Mouse (Mus musculus) layer of hippocampus, adult 2 months (tissue): Measurements from ENCODE around the gene Bcorl1. TPM values are rescaled to one million over a fixed set of nuclear protein-coding genes. Genes with fewer than 3 reads are reported as not detected.
"Not testable (repeated sequence)": the region's sequence is repeated elsewhere in the genome, so short reads cannot be mapped to it uniquely, and the experiment has no call there.

Experiments used
- DNase-seq, 2 experiments: peaks; one replicate each; pipeline ENCODE4 v3.0.0; 2022; ENCODE audit warnings: low spot score in 2 of 2
- H3K27ac ChIP-seq: fragments of 200-600 bp; 2 replicates; pipeline ENCODE4 v1.8.1; 2022
- H3K4me3 ChIP-seq: fragments of 200-600 bp; 2 replicates; pipeline ENCODE4 v1.8.1; 2022; ENCODE audit warnings: mild to moderate bottlenecking
- CTCF ChIP-seq: fragments of 200-600 bp; conservative IDR thresholded peaks from 2 replicates; pipeline ENCODE4 v1.8.1; 2022; ENCODE audit warnings: antibody characterized with exemption, mild to moderate bottlenecking, moderate library complexity
- total RNA-seq, 2 experiments: library from RNA; stranded (reverse); gene quantifications; 2 replicates each; pipeline ENCODE4 v1.2.3; 2021

Bcorl1 gene
- total RNA-seq, 2 experiments from 2014 or later, result 15.0 to 21.0 TPM

- TF ChIP-seq CTCF, result no peak
- H3K27ac ChIP-seq, result no peak overlapping the region
- DNase-seq, result no peak
- no peak overlapping the region for H3K4me3 ChIP-seq
These were observed 73.1 kb downstream of the Bcorl1 start for GRCm38 (mm10) chrX:48414291-48414690.

- TF ChIP-seq CTCF, result no peak
- no peak overlapping the region for H3K27ac ChIP-seq
- H3K4me3 ChIP-seq, result no peak overlapping the region
- no peak for DNase-seq
These were observed 77.3 kb downstream of the Bcorl1 start for GRCm38 (mm10) chrX:48418417-48418816.

- Histone ChIP-seq H3K27ac (no peak overlapping the region), H3K4me3 (no peak overlapping the region)
- TF ChIP-seq CTCF, result peak; percentile 91
- DNase-seq, result peak; percentile 29 to 64
These were observed 81.8 kb downstream of the Bcorl1 start for GRCm38 (mm10) chrX:48422986-48423385.

- DNase-seq, result no peak
- TF ChIP-seq CTCF, result no peak
- Histone ChIP-seq H3K27ac (no peak overlapping the region), H3K4me3 (no peak overlapping the region)
These were observed 82.5 kb downstream of the Bcorl1 start for GRCm38 (mm10) chrX:48423671-48424070.

GRCm38 (mm10) chrX:48424583-48424982 lies 83.4 kb downstream of the Bcorl1 start:
- H3K27ac ChIP-seq, result no peak overlapping the region
- H3K4me3 ChIP-seq, result no peak overlapping the region
- no peak for DNase-seq
- no peak for TF ChIP-seq CTCF

DNA sequence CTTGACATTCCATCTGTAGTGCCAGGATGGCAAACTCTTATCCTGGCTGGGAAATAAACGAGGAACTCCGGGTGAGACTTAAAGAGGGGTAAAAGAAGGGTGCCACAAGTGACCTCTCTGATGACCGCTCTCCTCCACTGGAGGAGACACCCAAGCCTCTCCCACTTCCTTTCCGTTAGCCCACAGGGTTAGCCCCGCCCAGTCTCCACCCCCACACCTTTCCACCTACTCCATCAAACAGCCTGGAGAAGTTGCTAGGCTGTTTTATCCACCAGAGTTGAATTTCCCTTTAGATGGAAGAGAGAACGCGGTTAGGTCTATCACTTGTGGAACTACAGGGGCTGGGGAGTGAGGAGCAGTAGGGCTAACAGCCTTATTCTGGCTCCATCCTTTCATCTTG lies 84.1 kb downstream of the Bcorl1 start:
- TF ChIP-seq CTCF, result no peak
- no peak for DNase-seq
- H3K4me3 ChIP-seq, result no peak overlapping the region
- no peak overlapping the region for H3K27ac ChIP-seq

GRCm38 (mm10) chrX:48428241-48428640 lies 87.1 kb downstream of the Bcorl1 start:
- H3K27ac ChIP-seq, result no peak overlapping the region
- H3K4me3 ChIP-seq, result no peak overlapping the region
- DNase-seq, result no peak
- TF ChIP-seq CTCF, result no peak

GRCm38 (mm10) chrX:48428642-48429041 lies 87.5 kb downstream of the Bcorl1 start:
- Histone ChIP-seq H3K4me3 (no peak overlapping the region), H3K27ac (no peak overlapping the region)
- no peak for TF ChIP-seq CTCF
- DNase-seq, result no peak

GRCm38 (mm10) chrX:48429100-48429499 lies 87.9 kb downstream of the Bcorl1 start:
- DNase-seq, result no peak
- no peak for TF ChIP-seq CTCF

GRCm38 (mm10) chrX:48429538-48429937 lies 88.4 kb downstream of the Bcorl1 start:
- H3K4me3 ChIP-seq, result no peak overlapping the region
- no peak for TF ChIP-seq CTCF
- no peak overlapping the region for H3K27ac ChIP-seq
- no peak for DNase-seq

More at GRCm38 (mm10) chrX:48429100-48429499, 87.9 kb downstream of the Bcorl1 start:
- Histone ChIP-seq H3K4me3 (no peak overlapping the region), H3K27ac (no peak overlapping the region)

DNA sequence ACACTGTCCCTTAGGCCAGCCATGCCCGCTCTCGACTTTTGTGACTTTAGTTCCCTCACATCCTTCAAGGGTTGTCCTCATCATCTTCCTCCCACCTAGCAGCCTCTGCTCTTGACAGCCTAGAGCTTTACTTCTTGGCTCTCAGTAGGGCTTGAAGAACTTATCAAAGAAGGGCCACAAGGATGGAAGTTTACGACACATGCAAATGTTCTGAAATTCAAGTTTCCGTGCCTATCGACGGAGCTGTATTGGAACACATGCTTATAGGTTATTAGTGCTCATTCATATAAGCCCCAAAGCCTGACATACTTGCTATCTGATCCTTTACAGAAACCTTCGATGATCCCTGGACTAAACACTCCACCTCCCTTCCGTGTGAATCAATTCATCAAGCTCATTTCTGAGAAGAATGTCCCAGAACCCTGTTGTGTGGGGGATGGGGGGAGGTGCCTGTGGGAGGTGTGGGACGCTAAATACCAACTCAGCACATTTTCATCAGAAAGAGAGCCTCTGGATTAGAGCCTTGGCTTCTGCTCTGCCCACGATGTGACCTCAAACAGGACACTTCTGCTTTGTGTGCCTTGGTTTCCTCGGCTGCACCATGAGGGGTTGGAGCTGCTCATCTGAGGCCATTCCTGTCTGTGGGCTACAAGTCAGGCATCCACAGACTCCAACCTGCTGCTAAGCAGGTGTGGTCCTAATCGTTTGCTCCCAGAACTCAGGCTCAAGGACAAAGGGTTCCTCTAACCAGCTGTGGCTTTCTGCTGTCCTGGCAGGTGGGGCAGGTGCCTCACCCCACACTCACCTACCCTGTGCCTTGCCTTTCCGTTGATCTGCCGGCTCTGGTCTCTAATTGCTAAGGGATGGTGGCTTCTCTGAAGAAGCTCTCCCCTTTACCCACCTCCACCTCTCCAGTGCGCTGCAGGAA lies 91.7 kb downstream of the Bcorl1 start:
- Histone ChIP-seq H3K4me3 (no peak overlapping the region), H3K27ac (no peak overlapping the region)
- no peak for TF ChIP-seq CTCF
- DNase-seq, result no peak

DNA sequence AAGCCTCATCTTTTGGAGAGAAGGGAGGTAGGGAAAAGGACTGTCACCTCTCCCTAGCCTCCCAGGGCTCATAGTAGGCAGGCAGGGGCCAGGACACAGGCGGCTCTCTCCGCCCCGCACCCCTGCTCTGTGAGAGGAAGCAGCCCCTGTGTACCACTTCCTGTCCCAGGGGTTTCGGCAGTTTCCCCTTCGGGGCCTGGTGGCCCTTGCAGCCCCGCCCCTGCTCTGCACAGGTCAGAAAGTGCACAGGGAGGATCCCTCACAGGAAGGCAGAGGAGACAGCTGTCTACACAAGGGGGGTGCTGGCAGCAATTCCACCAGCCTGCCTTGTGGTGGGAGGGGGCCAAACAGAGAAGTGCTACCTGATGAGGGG lies 92.4 kb downstream of the Bcorl1 start:
- DNase-seq, result no peak
- no peak overlapping the region for H3K4me3 ChIP-seq
- TF ChIP-seq CTCF, result no peak
- no peak overlapping the region for H3K27ac ChIP-seq

- Histone ChIP-seq H3K27ac (no peak overlapping the region), H3K4me3 (no peak overlapping the region)
- no peak for DNase-seq
- TF ChIP-seq CTCF, result no peak
These were observed 93.1 kb downstream of the Bcorl1 start for GRCm38 (mm10) chrX:48434251-48434650.

- Histone ChIP-seq H3K4me3 (no peak overlapping the region), H3K27ac (no peak overlapping the region)
- TF ChIP-seq CTCF, result no peak
- no peak for DNase-seq
These were observed 94.3 kb downstream of the Bcorl1 start for GRCm38 (mm10) chrX:48435477-48435900.

- not testable (repeated sequence) for DNase-seq, H3K27ac ChIP-seq
These were observed 94.9 kb downstream of the Bcorl1 start for GRCm38 (mm10) chrX:48436082-48436481.

More at GRCm38 (mm10) chrX:48436082-48436481, 94.9 kb downstream of the Bcorl1 start:
- H3K4me3 ChIP-seq, result not testable (repeated sequence)
